Mouse (Mus musculus) myocyte (in vitro differentiated cells): ENCODE measurements around the gene Robo1. TPM values are rescaled to one million over a fixed set of nuclear protein-coding genes. Genes with fewer than 3 reads are reported as not detected.

ENCODE experiments used
- H3K27me3 ChIP-seq: one replicate; pipeline ENCODE4 v1.6.1; 2011; ENCODE audit not compliant: control insufficient read depth, insufficient read depth, insufficient read length
- H3K36me3 ChIP-seq: one replicate; pipeline ENCODE4 v1.6.1; 2011; ENCODE audit not compliant: control insufficient read depth, insufficient read depth
- H3K4me2 ChIP-seq: one replicate; pipeline ENCODE4 v1.6.1; 2011; ENCODE audit warnings: low read depth, control low read depth
- H3K4me3 ChIP-seq: one replicate; pipeline ENCODE4 v1.5.1; 2011; ENCODE audit warnings: mild to moderate bottlenecking, control low read depth, moderate library complexity
- H3K79me2 ChIP-seq: one replicate; pipeline ENCODE4 v1.6.1; 2011; ENCODE audit not compliant: control insufficient read depth, insufficient read depth
- H3ac ChIP-seq: one replicate; pipeline ENCODE4 v1.6.1; 2011; ENCODE audit not compliant: control insufficient read depth, insufficient read length
- CEBPB ChIP-seq: IDR thresholded peaks from 2 replicates; pipeline ENCODE4 v1.6.1; 2011; ENCODE audit warnings: mild to moderate bottlenecking, moderate library complexity; ENCODE audit not compliant: poor library complexity, insufficient read depth, severe bottlenecking
- E2F4 ChIP-seq: IDR thresholded peaks from one replicate; pipeline ENCODE4 v1.6.1; 2011; ENCODE audit warnings: mild to moderate bottlenecking, control low read depth, moderate library complexity; ENCODE audit not compliant: insufficient read depth
- MAX ChIP-seq: IDR thresholded peaks from one replicate; pipeline ENCODE4 v1.6.1; 2011; ENCODE audit warnings: low read depth, mild to moderate bottlenecking, control low read depth
- MYOD1 ChIP-seq, 3 experiments: IDR thresholded peaks; one replicate each; pipeline ENCODE4 v1.6.1; 2011; ENCODE audit warnings: control low read depth in 2 of 3, low read depth in 2 of 3, mild to moderate bottlenecking in 2 of 3, moderate library complexity in 1 of 3; ENCODE audit not compliant: insufficient read length in 2 of 3, control insufficient read depth in 1 of 3
- MYOG ChIP-seq, 3 experiments: IDR thresholded peaks; one replicate each; pipeline ENCODE4 v1.6.1; 2011; ENCODE audit warnings: control low read depth in 2 of 3, low read depth in 2 of 3, mild to moderate bottlenecking in 2 of 3; ENCODE audit not compliant: insufficient read length in 2 of 3, control insufficient read depth in 1 of 3, insufficient read depth in 1 of 3
- POLR2A ChIP-seq: IDR thresholded peaks from one replicate; pipeline ENCODE4 v1.6.1; 2011; ENCODE audit warnings: low read depth, mild to moderate bottlenecking, control low read depth, moderate library complexity; ENCODE audit not compliant: insufficient read length
- POLR2AphosphoS2 ChIP-seq: IDR thresholded peaks from one replicate; pipeline ENCODE4 v1.6.1; 2011; ENCODE audit warnings: low read depth, control low read depth; ENCODE audit not compliant: insufficient read length
- REST ChIP-seq: IDR thresholded peaks from one replicate; pipeline ENCODE4 v1.6.1; 2011; ENCODE audit warnings: mild to moderate bottlenecking, control low read depth, moderate library complexity; ENCODE audit not compliant: insufficient read depth, insufficient read length
- SRF ChIP-seq: IDR thresholded peaks from one replicate; pipeline ENCODE4 v1.6.1; 2011; ENCODE audit warnings: low read depth; ENCODE audit not compliant: control insufficient read depth, insufficient read length
- TCF12 ChIP-seq: IDR thresholded peaks from one replicate; pipeline ENCODE4 v1.6.1; 2011; ENCODE audit warnings: mild to moderate bottlenecking, control low read depth; ENCODE audit not compliant: poor library complexity, insufficient read depth, severe bottlenecking
- TCF3 ChIP-seq: IDR thresholded peaks from one replicate; pipeline ENCODE4 v1.6.1; 2011; ENCODE audit warnings: low read depth, control low read depth; ENCODE audit not compliant: insufficient read length
- USF1 ChIP-seq: IDR thresholded peaks from one replicate; pipeline ENCODE4 v1.6.1; 2011; ENCODE audit warnings: low read depth, mild to moderate bottlenecking, control low read depth, moderate library complexity
- polyA plus RNA-seq: library from polyadenylated mRNA; unstranded; fragments of >200 nt; fragmentation: generic; extraction: Trizol; gene quantifications from one replicate; pipeline ENCODE4 v1.2.1, GENCODE M21; 2012; ENCODE audit warnings: missing spikeins

The Robo1 gene
- polyA plus RNA-seq, 1 experiment: 3.5 TPM

- H3K4me2 ChIP-seq: no peak overlapping the region
- H3ac ChIP-seq: no peak overlapping the region
- no peaks in the 10 kb centered on the region for H3K36me3 ChIP-seq
- H3K4me3 ChIP-seq: no peak overlapping the region
- H3K79me2 ChIP-seq: no peaks in the 10 kb centered on the region
- TF ChIP-seq POLR2A: no peak
- no peak for TF ChIP-seq REST
- TF ChIP-seq USF1: no peak
- no peak for TF ChIP-seq TCF3
- no peak for TF ChIP-seq SRF
- TF ChIP-seq MAX: no peak
- no peak for TF ChIP-seq MYOG (IDR thresholded peaks at IDR 0.05; ENCODE audit: control insufficient read depth in 1 of 3, insufficient read depth in 1 of 3, insufficient read length in 2 of 3, low read depth in 2 of 3)
- no peak for TF ChIP-seq CEBPB
- no peak for TF ChIP-seq TCF12
- no peak for TF ChIP-seq E2F4
- no peak for TF ChIP-seq MYOD1 (IDR thresholded peaks at IDR 0.05; ENCODE audit: control insufficient read depth in 1 of 3, insufficient read length in 2 of 3, low read depth in 2 of 3)
- no peaks in the 10 kb centered on the region for H3K27me3 ChIP-seq
These were observed 546.9 kb downstream of the Robo1 start for GRCm38 (mm10) chr16:72854809-72855503.

- H3K27me3 ChIP-seq: no peaks in the 10 kb centered on the region
- H3K4me3 ChIP-seq: no peak overlapping the region
- no peaks in the 10 kb centered on the region for H3K79me2 ChIP-seq
- no peak for TF ChIP-seq CEBPB
- no peak for TF ChIP-seq SRF
- TF ChIP-seq USF1: no peak
- no peak for TF ChIP-seq POLR2AphosphoS2
- TF ChIP-seq POLR2A: no peak
- TF ChIP-seq MYOD1 (IDR thresholded peaks at IDR 0.05; ENCODE audit: control insufficient read depth in 1 of 3, insufficient read length in 2 of 3, low read depth in 2 of 3): no peak
- no peak for TF ChIP-seq E2F4
- TF ChIP-seq MYOG (IDR thresholded peaks at IDR 0.05; ENCODE audit: control insufficient read depth in 1 of 3, insufficient read depth in 1 of 3, insufficient read length in 2 of 3, low read depth in 2 of 3): no peak
- TF ChIP-seq TCF12: no peak
- TF ChIP-seq MAX: no peak
- no peak for TF ChIP-seq REST
- no peak for TF ChIP-seq TCF3
- no peaks in the 10 kb centered on the region for H3K36me3 ChIP-seq
- H3ac ChIP-seq: no peak overlapping the region
- no peak overlapping the region for H3K4me2 ChIP-seq
These were observed 553.7 kb downstream of the Robo1 start for GRCm38 (mm10) chr16:72861707-72862277.

GRCm38 (mm10) chr16:72866011-72866410, 557.9 kb downstream of the Robo1 start:
- H3K4me2 ChIP-seq: no peak overlapping the region
- H3ac ChIP-seq: no peak overlapping the region
- no peaks in the 10 kb centered on the region for H3K27me3 ChIP-seq
- no peak overlapping the region for H3K4me3 ChIP-seq
- no peaks in the 10 kb centered on the region for H3K79me2 ChIP-seq
- TF ChIP-seq E2F4 (no peak), MYOD1 (IDR thresholded peaks at IDR 0.05; ENCODE audit: control insufficient read depth in 1 of 3, insufficient read length in 2 of 3, low read depth in 2 of 3) (no peak), REST (no peak), TCF12 (no peak), POLR2AphosphoS2 (no peak), MYOG (IDR thresholded peaks at IDR 0.05; ENCODE audit: control insufficient read depth in 1 of 3, insufficient read depth in 1 of 3, insufficient read length in 2 of 3, low read depth in 2 of 3) (no peak), USF1 (no peak), SRF (no peak), MAX (no peak), TCF3 (no peak)
- no peaks in the 10 kb centered on the region for H3K36me3 ChIP-seq

- TF ChIP-seq REST (no peak), E2F4 (no peak), TCF12 (no peak), CEBPB (no peak), USF1 (no peak), POLR2A (no peak), TCF3 (no peak), MYOG (IDR thresholded peaks at IDR 0.05; ENCODE audit: control insufficient read depth in 1 of 3, insufficient read depth in 1 of 3, insufficient read length in 2 of 3, low read depth in 2 of 3) (no peak), SRF (no peak), POLR2AphosphoS2 (no peak), MAX (no peak), MYOD1 (IDR thresholded peaks at IDR 0.05; ENCODE audit: control insufficient read depth in 1 of 3, insufficient read length in 2 of 3, low read depth in 2 of 3) (no peak)
- no peak overlapping the region for H3K4me2 ChIP-seq
- H3K4me3 ChIP-seq: no peak overlapping the region
- H3K79me2 ChIP-seq: no peaks in the 10 kb centered on the region
- no peaks in the 10 kb centered on the region for H3K36me3 ChIP-seq
- H3K27me3 ChIP-seq: no peaks in the 10 kb centered on the region
- H3ac ChIP-seq: no peak overlapping the region
These were observed 567.0 kb downstream of the Robo1 start for GRCm38 (mm10) chr16:72874934-72875732.
